Mouse (Mus musculus) olfactory bulb, adult 2 months (tissue): ENCODE data around the gene Ncbp2. TPM values are rescaled to one million over a fixed set of nuclear protein-coding genes. Genes with fewer than 3 reads are reported as not detected.

Experiments
- H3K27ac ChIP-seq: fragments of 200-500 bp; 2 replicates; pipeline ENCODE4 v1.5.1; 2012; ENCODE audit warnings: low read depth, low read length; ENCODE audit not compliant: insufficient read depth
- H3K4me1 ChIP-seq: fragments of 200-500 bp; 2 replicates; pipeline ENCODE4 v1.6.1; 2012; ENCODE audit warnings: low read length; ENCODE audit not compliant: control insufficient read depth, insufficient read depth
- H3K4me3 ChIP-seq: fragments of 200-500 bp; 2 replicates; pipeline ENCODE4 v1.5.1; 2012; ENCODE audit warnings: mild to moderate bottlenecking, low read depth, low read length, moderate library complexity; ENCODE audit not compliant: insufficient read depth
- CTCF ChIP-seq: fragments of 200-500 bp; IDR thresholded peaks from 2 replicates; pipeline ENCODE4 v1.5.1; 2012; ENCODE audit warnings: low read depth, mild to moderate bottlenecking, low read length, moderate library complexity; ENCODE audit not compliant: insufficient read depth
- POLR2A ChIP-seq: fragments of 200-500 bp; IDR thresholded peaks from 2 replicates; pipeline ENCODE4 v1.6.1; 2012; ENCODE audit warnings: mild to moderate bottlenecking, low read depth, low read length, moderate library complexity; ENCODE audit not compliant: insufficient read depth
- WGBS: fragments of 180-500 bp; shearing (Covaris S2); methylation state at CpG from one replicate; pipeline ENCODE4 v1.1.7; 2018; 5-methylcytosine and 5-hydroxymethylcytosine counted together
- polyA plus RNA-seq: library from polyadenylated mRNA; stranded (reverse); fragments of >200 nt; gene quantifications from 2 replicates; pipeline ENCODE4 v1.2.4, GENCODE M21; 2012; ENCODE audit warnings: low replicate concordance; ENCODE audit not compliant: missing spikeins, insufficient read depth, insufficient read length

Ncbp2 gene
- polyA plus RNA-seq: not detected in 2 replicates

DNA sequence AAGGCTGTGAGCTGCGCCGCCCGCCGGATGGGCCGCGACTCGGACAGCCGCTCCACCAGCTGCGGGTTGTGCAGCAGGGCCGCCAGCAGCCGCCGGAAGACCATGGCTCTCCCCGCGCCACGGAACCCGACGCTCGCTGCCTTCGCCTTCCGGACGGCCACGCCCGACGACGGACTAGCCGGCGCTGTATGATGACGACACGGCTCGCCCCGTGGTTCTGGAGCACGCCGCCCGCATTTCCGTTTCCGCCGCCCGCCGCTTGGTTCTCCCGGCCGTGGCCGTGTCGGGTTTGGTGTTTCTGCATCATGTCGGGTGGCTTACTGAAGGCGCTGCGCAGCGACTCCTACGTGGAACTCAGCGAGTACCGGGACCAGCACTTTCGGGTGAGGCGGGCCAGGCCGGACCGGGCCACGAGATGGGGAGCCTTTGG lies at the start of gene Ncbp2, which contains the start of gene 0610012G03Rik:
Gene Ncbp2 (plus strand): TSS at position 169 of the 430 bp plus-strand sequence.
Gene 0610012G03Rik (minus strand): TSS at position 150 of the 430 bp plus-strand sequence.
- whole genome bisulfite sequencing: under 1% methylated on average over 55 of the region's 55 CpGs
- Histone ChIP-seq H3K4me3 (peak within 1 kb of the TSS; percentile 60), H3K4me1 (peaks cover 24% of the 10 kb centered on the region), H3K27ac (peak within 1 kb of the TSS; percentile 62)
- TF ChIP-seq POLR2A (peak; percentile 56), CTCF (no peak)

DNA sequence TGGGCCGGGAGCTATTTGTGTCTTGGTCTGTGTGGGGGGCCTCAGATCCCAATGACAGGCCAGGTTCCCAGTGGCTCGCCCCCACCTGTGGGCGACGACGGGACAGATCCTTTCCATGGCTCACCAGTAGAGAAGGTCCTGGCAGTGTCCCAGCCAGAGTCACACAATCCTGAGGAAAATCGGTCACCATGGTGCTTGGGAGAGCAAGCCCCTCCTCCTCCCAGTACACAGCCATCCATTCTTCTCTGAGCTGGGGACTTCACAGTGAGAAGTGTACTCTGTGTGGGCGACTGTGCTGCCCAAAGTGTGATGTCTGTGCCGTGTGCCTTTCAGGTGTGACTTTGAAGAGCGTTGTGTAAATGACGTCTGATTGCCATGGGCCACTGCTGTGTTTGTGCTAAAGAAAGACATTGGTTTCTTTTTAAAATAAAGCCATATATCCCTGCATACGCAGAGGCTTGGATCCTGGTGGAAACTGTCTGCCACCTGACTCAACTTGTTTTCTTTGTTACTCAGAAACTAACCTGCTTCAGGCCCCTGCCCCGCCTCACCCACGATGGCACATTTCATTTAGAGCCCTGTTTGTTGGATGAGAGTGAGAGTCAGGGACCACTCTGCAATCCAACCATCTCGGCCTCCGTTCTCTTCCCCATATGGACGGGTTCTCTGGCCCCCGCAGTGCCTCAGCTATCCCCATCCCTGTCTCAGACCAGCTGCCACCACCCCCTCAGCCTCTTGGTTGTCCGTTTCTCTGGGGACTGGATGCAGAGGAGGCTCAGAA lies 49.6 kb upstream of the Ncbp2 start:
- TF ChIP-seq CTCF (no peak), POLR2A (no peak)
- WGBS: 36% methylated on average over 18 of the region's 18 CpGs

DNA sequence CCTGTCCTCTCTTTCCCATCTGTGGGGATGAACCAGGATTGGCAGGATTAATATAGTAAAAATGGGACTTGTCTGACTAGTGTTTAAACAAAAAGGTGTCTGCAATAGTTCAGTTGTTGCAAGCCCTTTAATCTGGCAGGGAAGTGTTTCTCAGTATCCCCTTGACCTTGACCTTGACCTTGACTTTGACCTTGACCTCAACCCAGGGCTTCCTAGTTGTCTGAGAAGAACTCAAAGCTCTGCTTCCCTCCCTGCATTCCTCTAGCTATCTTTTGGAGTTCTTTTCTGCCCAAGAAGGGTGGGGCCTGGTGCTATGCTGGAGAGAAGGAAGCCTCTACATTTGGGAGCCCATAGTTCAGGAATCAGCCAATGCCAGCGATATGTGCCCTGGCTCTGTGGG lies 46.4 kb upstream of the Ncbp2 start:
- no peak overlapping the region for H3K27ac ChIP-seq
- WGBS: 83% methylated on average over 1 of the region's 1 CpGs
- no peak overlapping the region for H3K4me3 ChIP-seq
- H3K4me1 ChIP-seq: peaks cover 38% of the 10 kb centered on the region
- no peak for TF ChIP-seq POLR2A
- TF ChIP-seq CTCF: no peak

More for the DNA sequence above, 49.6 kb upstream of the Ncbp2 start:
- Histone ChIP-seq H3K4me1 (peaks cover 29% of the 10 kb centered on the region), H3K27ac (peak overlapping the region; percentile 74), H3K4me3 (no peak overlapping the region)

DNA sequence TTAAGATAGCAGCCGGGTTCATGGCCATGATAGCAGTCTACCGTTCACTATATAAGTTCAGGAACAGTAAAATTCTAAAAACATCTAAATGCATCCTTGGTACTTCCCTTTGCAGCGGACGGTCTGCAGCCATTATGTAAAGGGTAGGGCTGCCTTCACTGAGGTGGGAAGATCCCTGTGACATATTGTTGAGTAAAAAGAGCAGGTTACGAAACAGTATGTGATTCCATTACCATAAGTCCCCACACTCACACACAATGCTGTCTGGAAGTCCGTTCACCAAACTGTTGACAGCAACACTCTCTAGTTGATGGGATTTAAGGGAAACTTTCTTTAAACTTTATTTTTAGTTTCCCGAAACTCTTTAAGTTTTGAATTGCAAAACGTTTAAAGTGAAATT lies 45.1 kb upstream of the Ncbp2 start:
- no peak overlapping the region for H3K4me3 ChIP-seq
- 92% methylated on average over 8 of the region's 8 CpGs for WGBS
- no peak for TF ChIP-seq CTCF
- no peak for TF ChIP-seq POLR2A
- no peak overlapping the region for H3K27ac ChIP-seq
- H3K4me1 ChIP-seq: peaks cover 26% of the 10 kb centered on the region

DNA sequence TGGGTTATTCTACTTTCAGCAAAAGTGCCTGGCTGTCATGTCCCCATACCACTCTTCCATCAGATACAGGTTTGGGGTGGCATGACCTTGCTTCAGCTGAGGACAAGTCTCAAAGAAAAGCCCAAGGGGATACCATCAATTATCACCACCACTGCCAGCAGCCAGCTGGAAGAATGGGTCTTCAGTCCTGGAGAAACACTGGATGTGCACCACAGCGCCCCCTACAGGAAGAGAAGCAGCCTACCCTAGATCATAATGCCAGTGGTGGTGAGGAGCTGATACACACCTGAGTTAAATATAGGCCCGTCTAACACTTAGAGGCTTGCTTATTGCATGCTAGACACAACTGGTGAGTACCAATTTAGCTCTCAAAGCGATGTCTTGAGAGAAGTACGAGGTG lies 43.0 kb upstream of the Ncbp2 start:
- peaks cover 18% of the 10 kb centered on the region for H3K4me1 ChIP-seq
- no peak for TF ChIP-seq CTCF
- no peak for TF ChIP-seq POLR2A
- H3K27ac ChIP-seq: no peak overlapping the region
- H3K4me3 ChIP-seq: no peak overlapping the region
- WGBS: 70% methylated on average over 4 of the region's 4 CpGs

DNA sequence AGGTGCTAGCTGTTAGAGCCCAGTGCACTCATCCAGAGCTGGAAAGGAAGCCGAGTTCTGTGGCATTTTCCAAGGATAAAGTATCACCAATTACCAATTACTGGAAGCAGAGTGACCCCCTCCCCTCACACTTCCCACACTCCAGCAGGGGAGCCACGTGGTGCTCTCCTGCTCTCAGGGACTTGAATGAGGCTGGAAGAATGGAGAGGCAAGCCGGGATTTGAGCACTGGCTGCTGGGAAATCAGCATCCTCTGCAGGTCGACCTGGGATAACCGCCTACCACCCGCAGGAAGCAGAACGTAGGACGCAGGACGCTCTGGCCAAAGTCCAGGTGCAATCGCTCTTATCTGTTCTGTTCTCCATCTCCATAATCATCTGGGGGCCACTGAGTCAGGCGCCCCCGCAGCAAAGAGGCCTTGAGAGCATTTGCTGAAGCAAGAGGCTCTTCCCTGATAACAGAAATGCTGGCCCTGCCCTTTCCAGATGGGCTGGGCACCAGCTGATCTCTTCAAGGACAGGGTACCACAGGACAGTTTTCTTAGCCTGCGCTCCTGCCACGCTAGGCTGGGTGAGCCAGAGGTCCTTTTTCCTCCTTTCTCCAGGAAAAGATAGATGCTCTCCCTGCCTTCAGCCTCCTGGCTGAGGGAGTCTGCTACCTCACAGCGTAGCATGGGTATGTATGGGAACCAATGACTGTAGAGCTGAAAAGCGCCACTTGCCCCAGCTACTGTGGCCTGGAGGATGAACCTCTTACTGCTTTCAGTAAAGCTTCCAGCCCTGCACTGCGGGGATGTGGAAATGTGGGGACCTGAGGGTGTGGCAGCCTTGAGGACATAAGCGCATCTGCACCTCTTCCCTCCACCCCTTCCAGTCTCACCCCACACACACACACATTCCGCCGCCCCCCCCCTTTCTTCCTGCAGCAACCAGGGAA lies 42.2 kb upstream of the Ncbp2 start:
- H3K4me1 ChIP-seq: peaks cover 18% of the 10 kb centered on the region
- H3K27ac ChIP-seq: peak overlapping the region; percentile 16
- TF ChIP-seq CTCF (no peak), POLR2A (no peak)
- WGBS: 35% methylated on average over 20 of the region's 20 CpGs
- no peak overlapping the region for H3K4me3 ChIP-seq

DNA sequence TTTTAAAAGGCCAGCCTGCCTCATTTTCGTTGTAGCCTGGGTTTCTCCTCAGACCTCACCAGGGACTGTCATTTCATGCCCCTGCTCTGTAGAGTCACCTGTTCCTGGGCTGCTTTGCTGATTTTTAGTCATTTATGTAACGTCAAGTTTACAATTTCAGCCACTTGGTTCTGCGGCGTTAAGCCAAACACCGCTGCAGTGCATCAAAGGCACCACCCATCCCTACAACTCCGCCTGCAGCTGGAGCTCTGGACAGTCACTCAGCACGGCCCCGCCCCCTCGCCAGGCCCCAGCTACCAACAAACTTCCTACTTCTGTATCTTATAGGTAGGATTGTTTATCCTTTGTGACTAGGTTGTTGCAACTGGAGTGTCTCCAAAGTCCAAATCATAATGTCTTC lies 41.4 kb upstream of the Ncbp2 start:
- Histone ChIP-seq H3K4me1 (peaks cover 18% of the 10 kb centered on the region), H3K27ac (peak overlapping the region; percentile 16; the same call in 1 of the 2 replicates), H3K4me3 (no peak overlapping the region)
- 27% methylated on average over 9 of the region's 9 CpGs for WGBS
- TF ChIP-seq CTCF (no peak), POLR2A (no peak)

DNA sequence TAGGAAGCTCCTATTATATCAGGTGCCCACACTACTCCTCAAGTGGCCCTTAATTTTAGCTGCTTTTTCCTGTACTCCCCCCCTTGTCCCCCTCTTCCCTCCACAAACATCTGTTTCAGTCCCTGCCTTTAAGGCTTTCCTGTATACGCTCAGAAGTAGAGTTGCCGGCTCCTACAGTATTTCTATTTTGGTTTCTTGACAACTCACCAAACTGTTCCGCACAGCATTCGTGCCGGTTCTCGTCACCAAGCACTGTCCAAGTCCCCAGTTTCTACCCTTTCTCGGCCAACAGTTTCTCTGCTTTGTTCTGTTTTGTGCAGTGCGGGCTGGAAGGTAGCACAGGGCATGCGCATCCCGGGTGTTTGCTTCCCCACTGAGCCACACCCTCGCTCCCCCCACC lies 39.4 kb upstream of the Ncbp2 start:
- Histone ChIP-seq H3K4me3 (peak overlapping the region; percentile 27; the same call in 1 of the 2 replicates), H3K4me1 (peaks cover 18% of the 10 kb centered on the region), H3K27ac (peak overlapping the region; percentile 24)
- WGBS: 46% methylated on average over 11 of the region's 11 CpGs
- TF ChIP-seq POLR2A (no peak), CTCF (no peak)

DNA sequence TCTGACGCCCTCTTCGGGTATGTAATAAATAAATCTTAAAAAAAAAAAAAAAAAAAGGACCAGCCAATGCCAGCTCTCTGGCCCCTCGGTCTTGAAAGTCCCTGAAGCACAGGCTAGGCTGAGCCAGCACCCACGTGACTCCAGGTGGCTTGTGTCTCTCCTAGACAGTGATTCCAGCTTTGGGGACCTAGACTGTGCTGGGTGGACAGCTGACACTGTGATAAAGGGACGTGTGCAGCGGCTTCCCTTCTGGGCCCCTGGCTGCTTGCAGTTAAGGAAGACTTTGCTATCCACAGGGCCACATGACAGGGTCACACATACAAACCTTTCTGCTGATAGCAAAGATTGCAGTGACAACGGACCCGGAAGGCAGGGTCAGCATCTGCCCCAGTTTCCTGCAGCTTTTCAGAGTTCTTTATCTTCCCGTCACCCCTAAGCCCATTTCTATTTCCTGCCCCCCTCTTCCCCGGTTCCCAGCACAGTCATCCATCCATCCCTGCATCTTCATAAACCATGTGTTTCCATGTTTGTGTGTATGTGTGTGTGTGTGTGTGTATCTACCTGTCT lies 37.9 kb upstream of the Ncbp2 start:
- TF ChIP-seq POLR2A (no peak), CTCF (no peak)
- WGBS: 87% methylated on average over 10 of the region's 10 CpGs

More for the DNA sequence above, 37.9 kb upstream of the Ncbp2 start:
- H3K4me3 ChIP-seq: no peak overlapping the region
- H3K27ac ChIP-seq: no peak overlapping the region
- H3K4me1 ChIP-seq: peaks cover 18% of the 10 kb centered on the region
